Mouse (Mus musculus): Measurements from ENCODE around the gene Mbnl3.

Mbnl3 gene

GRCm38 (mm10) chrX:51206432-51206831, at the start of gene Mbnl3:
Gene Mbnl3, minus strand, starts transcription at chrX:51206532.
- no peak for DNase-seq (ENCODE audit: low spot score)

- peak; percentile 23 for DNase-seq (ENCODE audit: low spot score)
These were observed 596 bp downstream of the Mbnl3 start for GRCm38 (mm10) chrX:51205548-51206324.

DNA sequence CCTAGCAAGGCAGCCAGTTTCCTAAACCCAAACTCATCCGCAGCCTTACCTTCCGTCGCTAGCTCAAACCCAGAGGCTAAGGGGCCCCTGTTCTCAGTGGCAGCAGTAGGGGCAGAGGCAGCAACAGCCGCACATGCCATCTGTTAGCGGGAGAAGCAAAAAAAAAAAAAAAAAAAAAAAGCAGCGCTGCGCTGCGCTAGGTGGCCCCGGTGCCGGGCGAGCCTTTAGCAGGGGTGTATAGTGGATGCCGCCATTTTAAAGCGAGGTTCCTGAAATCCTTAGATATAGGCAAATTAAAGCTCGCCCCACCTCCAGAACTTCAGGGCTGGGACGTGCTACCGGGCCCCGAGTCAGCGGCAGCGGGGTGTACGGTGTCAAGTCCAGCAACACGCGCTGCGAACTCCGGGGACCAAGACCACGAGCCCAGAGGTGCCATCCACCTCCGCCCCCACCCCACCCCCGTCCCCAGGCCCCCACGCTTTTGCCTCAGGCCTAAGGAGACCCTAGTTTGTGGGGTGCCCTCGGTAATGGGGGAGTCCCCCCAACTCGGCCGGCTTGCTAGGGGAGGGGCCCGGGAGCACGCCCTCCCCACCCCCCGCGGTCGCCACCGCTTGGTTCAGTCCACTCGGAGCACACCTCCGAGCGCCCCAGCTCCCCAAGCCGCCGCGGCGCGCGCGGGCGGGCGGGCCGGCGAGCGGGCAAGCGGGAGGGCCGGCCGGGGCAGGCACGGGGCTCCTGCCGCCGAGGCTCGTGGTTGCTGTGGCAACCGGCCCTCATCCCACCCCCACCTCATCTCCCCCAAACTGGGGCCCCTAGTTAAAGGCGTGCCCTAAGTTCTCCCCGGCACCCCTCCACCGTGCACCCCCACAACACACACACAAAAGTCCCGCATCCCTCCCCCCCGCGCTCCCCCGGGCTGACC, 1.4 kb downstream of the Mbnl3 start:
- DNase-seq (ENCODE audit: low spot score): peak; percentile 12

GRCm38 (mm10) chrX:51197012-51197411, 9.3 kb downstream of the Mbnl3 start:
- DNase-seq (ENCODE audit: low spot score): no peak

DNA sequence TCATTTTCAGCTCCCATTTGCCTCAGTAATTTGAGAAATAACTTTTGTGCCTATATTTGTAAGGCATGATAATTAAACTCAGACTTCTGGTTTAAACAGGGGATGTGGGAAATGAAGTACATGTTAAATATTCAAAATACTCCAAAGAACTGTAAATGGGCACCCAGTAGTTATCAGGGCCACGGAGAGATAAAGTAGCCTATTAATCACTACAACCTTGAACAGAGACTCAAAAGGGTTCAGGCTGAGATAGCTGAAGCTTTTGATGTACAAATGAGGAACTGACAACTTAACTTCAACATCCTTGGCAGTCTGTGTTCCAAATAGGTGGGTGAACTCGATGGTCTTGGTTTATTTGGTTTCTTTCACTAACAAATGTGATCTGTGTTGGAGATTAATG, 34.4 kb downstream of the Mbnl3 start:
- no peak for DNase-seq (ENCODE audit: low spot score)

DNA sequence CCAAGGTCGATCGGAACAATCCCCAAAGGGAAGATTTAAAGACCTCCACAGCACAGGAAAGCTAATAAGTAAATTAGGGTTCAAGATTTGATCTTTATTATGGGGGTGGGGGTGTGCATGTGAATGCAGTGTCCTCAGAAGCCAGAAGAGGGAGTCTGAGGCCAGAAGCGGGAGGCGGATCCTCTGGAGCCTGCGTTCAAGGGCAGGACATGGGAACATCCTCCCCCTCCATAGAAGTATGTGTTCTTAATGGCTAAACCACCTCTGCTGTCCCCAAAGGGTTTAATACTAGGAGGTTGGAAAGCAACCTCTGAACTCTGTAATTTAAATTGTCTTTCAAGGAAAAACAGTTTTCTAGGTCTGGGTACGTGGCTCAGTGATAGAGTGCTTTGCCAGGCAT, 34.9 kb downstream of the Mbnl3 start:
- DNase-seq (ENCODE audit: low spot score): no peak

GRCm38 (mm10) chrX:51170404-51170803, 35.9 kb downstream of the Mbnl3 start:
- no peak for DNase-seq (ENCODE audit: low spot score)

GRCm38 (mm10) chrX:51169476-51170045, 36.8 kb downstream of the Mbnl3 start:
- no peak for DNase-seq (ENCODE audit: low spot score)

- DNase-seq (ENCODE audit: low spot score): no peak
These were observed 38.4 kb downstream of the Mbnl3 start for GRCm38 (mm10) chrX:51167976-51168375.

DNA sequence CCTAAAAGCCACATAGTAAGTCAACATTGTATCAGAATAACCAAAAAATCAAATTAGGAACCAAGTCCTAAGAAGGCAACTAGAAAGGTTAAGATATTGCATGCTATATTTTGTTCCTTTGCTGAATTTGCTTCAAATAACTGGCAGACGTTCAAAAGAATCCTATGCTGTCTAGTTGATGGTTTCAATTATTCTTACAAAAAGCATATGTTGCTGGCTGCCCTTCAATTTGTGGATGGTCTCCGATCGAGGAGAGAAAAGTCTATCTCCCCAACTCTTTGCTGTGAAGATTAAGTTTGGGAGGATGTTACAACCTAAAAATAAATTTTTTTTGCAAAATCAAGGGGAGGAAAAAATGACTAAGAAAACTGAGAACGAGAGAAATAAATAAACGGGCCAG, 41.6 kb downstream of the Mbnl3 start:
- no peak for DNase-seq (ENCODE audit: low spot score)

DNA sequence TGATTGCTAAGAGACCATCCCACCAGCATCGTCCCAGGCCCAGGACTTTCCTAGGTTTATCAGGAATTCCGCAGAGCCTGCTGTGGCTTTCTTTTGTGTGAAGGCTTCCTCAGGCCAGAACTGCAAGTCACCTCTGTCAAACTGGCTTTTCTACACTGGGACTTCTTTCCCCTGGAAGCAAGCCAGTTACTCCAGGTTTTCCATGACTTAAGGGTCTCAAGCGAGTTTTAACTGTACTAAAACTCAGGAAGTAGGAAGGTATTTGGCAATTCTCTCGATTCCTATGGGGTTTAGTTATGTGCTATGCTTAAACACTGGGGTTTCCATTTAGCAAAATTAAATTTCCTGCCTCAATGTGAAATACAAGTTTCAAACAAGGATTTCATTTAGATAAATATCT, 57.9 kb downstream of the Mbnl3 start:
- DNase-seq (ENCODE audit: low spot score): no peak

DNA sequence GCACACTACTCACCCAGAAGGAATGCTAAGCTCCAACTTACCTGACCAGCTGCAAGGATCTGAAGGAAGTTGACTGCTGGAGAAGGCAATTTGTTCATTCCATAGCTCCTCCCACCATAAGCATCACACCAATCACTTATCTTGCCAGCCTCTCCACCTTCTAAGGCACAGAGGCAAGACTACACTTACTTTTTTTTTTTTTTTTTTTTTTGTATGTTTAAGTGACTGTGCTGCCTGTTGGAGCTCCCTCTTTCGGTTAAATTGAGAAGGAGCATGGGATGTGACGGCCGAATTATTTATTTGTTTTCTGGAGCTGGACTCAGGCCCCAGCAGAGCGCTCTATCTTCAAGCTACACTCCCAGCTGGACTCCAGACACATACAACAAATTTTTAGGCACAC, 60.0 kb downstream of the Mbnl3 start:
- DNase-seq (ENCODE audit: low spot score): no peak

DNA sequence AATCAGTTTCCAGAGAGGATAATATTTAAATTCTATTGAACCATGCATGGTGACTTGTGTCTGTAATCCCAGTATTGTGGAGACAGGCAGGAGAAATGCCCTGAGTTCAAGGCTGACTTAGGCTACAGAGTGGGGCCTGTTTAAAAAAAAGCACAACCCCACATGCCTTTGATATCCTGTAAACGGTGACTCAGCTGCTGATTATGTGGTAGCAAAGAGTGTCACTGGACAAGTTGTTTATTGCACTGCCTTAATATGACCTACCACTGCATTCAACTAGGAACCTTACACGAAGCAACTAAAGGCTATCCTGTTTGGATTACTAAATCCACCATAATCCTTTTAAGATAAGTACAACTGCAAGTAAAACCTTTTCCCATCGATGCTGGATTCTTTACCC, 66.3 kb downstream of the Mbnl3 start:
- DNase-seq (ENCODE audit: low spot score): no peak

DNA sequence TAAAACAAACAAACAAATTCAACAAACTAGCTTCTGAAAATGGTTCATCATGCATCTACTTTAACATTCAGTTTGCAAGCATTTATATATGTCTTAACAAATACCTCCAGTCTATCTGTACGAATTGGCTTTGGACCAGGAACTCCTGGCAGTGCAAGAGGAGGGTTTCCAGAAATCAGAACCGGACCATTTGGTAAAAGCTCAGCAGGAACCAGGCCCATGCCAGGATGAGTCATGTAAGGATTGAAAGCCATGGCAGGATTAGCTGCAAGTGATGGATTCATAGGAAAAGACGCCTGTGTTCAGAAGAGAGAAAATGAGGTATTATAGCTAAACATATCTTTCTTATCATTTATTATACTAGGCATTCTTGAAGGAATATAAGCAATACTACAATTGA, 75.0 kb downstream of the Mbnl3 start:
- no peak for DNase-seq (ENCODE audit: low spot score)

DNA sequence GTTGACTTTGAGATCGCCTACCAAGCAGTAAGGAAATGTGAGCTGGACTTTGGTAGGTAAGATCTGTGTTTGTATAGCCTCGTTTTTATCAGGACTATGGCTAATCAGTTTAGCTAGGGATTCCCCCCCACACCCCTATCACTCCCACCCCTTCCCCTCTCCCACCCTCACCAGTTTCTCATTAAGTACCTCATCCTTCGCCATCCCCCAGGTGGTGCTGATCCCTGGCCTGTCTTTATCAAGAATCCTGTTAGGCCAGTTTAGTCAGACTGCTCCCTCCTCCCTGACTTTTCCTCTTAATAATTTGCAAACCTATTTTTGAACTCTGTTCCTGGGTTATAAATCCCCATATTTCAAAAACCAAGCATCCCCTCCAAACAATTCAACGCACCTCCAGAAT, 103.6 kb downstream of the Mbnl3 start:
- DNase-seq (ENCODE audit: low spot score): no peak

- no peak for DNase-seq (ENCODE audit: low spot score)
These were observed 121.4 kb downstream of the Mbnl3 start for GRCm38 (mm10) chrX:51084972-51085371.

- DNase-seq (ENCODE audit: low spot score): no peak
These were observed 122.1 kb downstream of the Mbnl3 start for GRCm38 (mm10) chrX:51084211-51084610.

- DNase-seq (ENCODE audit: low spot score): peak; percentile 9
These were observed 129.6 kb downstream of the Mbnl3 start for GRCm38 (mm10) chrX:51076744-51077143.

All from ovary, postnatal 14 days (tissue).